In genomic region chr4:81999654-82000314, GRCm38 (mm10) we compare ENCODE assay signal across 8 mouse cellular contexts.
DNase-seq lines count a peak whose midpoint lies in the region; ATAC-seq and TF ChIP-seq lines count a peak whose summit lies in the region.

No protein-coding gene starts in this region.

- peaks cover 13 to 22% of the 10 kb centered on the region in 2 experiments for H3K4me1 ChIP-seq in heart, embryonic 14.5 days (ENCODE audit: control insufficient read depth in 2 of 2, insufficient read depth in 2 of 2, low read length in 2 of 2)

- TF ChIP-seq CTCF in gastrocnemius, adult 2 months (IDR thresholded peaks at IDR 0.05): no peak

- H3K4me3 ChIP-seq in gastrocnemius, adult 2 months: no peak overlapping the region
- no peak overlapping the region for H3K4me3 ChIP-seq in heart, embryonic 14.5 days (ENCODE audit: control insufficient read depth in 1 of 2, insufficient read depth in 1 of 2, low read depth in 1 of 2, low read length in 2 of 2)

- 38% methylated on average over 11 of the region's 11 CpGs for WGBS in heart, embryonic 14.5 days

- H3K27ac ChIP-seq in gastrocnemius, adult 2 months: peak overlapping the region; percentile 85
- peak overlapping the region in 1 of 2 experiments; percentile 21; a peak in 1 of 4 replicates for H3K27ac ChIP-seq in heart, embryonic 14.5 days (replicated peaks in 1 of 2; ENCODE audit: control insufficient read depth in 1 of 2, insufficient read depth in 1 of 2, low read depth in 2 of 2, low read length in 2 of 2)

- no peak overlapping the region for H3K9ac ChIP-seq in heart, embryonic 14.5 days (ENCODE audit: low read length)

- intact Hi-C loops in gastrocnemius, adult 2 months (cut with DNase I): no loop called here
- intact Hi-C loops in left cerebral cortex, postnatal 25 days (cut with DNase I): no loop called here

- H3K4me2 ChIP-seq in heart, embryonic 14.5 days (ENCODE audit: low read length): peak overlapping the region; percentile 4; the same call in 1 of the 2 replicates

- DNase-seq in gastrocnemius, adult 2 months: peak; percentile 34
- DNase-seq in gastrocnemius, adult 8-10 months (ENCODE audit: low spot score in 2 of 2): no peak
- DNase-seq in brain, adult 2 months (ENCODE audit: low read depth, low spot score): peak; percentile 51
- peak; percentile 9 to 65 for DNase-seq in left cerebral cortex, postnatal 25 days (ENCODE audit: low spot score in 2 of 2)
- DNase-seq in retina, embryonic 14.5 days (ENCODE audit: low spot score): peak; percentile 53
- no peak for DNase-seq in ovary, adult 18-20 months (ENCODE audit: low spot score)
- no peak for DNase-seq in urinary bladder, postnatal 10 days (ENCODE audit: low spot score)

- H3K27me3 ChIP-seq in heart, embryonic 14.5 days (ENCODE audit: control insufficient read depth, insufficient read depth, low read length): no peaks in the 10 kb centered on the region

- peak; percentile 50; the same call in 1 of the 2 replicates for ATAC-seq in heart, embryonic 14.5 days (ENCODE audit: insufficient number of reproducible peaks, insufficient read depth, low FRiP score, low read depth)

- H3K9me3 ChIP-seq in heart, embryonic 14.5 days (ENCODE audit: control insufficient read depth, low read length): no peaks in the 10 kb centered on the region

- H3K36me3 ChIP-seq in heart, embryonic 14.5 days (ENCODE audit: control insufficient read depth, insufficient read depth, low read length): no peaks in the 10 kb centered on the region

Comparison
In these comparisons a context has a peak if more than half of its experiments do, and no peak if none do; other contexts are left out.
1. DNase-seq: peak in gastrocnemius, adult 2 months (single experiment), brain, adult 2 months (single experiment), left cerebral cortex, postnatal 25 days (2 of 2) and retina, embryonic 14.5 days (single experiment); none in gastrocnemius, adult 8-10 months (0 of 2), ovary, adult 18-20 months (single experiment) and urinary bladder, postnatal 10 days (single experiment).